Mouse (Mus musculus) liver, adult (tissue): ENCODE data around the gene Ldb1.

Experiments used
- GATA4 ChIP-seq: IDR thresholded peaks from 2 replicates; pipeline ENCODE4 v1.6.1; 2014; ENCODE audit warnings: mild to moderate bottlenecking, low read length; ENCODE audit not compliant: insufficient replicate concordance

Ldb1 gene

DNA sequence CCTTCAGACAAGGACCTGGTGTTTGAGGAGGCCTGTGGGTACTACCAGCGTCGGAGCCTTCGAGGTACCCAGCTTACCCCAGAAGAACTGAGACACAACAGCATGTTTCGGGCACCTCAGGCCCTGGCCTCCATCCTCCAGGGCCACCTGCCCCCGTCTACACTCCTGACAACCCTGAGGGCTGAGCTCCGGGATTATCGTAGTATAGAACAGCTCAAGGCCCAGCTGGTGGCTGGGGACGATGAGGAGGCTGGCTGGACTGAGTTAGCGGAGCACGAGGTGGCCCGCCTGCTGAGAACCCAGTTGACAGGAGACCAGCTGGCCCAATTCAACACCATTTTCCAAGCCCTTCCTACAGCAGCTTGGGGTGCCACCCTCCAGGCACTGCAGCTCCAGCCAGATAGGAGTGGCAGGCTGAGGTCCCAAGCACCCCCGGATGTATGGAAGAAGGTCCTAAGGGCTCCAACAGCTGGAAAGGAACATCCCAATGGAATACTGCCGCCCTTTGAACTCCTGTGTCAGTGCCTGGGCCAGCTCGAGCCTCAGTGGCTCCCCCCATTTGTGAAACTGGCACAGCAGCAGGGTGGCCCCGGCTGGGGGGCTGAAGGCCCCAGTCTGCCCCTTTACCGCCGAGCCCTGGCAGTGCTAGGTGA lies 40.1 kb downstream of the Ldb1 start:
- no peak for TF ChIP-seq GATA4

DNA sequence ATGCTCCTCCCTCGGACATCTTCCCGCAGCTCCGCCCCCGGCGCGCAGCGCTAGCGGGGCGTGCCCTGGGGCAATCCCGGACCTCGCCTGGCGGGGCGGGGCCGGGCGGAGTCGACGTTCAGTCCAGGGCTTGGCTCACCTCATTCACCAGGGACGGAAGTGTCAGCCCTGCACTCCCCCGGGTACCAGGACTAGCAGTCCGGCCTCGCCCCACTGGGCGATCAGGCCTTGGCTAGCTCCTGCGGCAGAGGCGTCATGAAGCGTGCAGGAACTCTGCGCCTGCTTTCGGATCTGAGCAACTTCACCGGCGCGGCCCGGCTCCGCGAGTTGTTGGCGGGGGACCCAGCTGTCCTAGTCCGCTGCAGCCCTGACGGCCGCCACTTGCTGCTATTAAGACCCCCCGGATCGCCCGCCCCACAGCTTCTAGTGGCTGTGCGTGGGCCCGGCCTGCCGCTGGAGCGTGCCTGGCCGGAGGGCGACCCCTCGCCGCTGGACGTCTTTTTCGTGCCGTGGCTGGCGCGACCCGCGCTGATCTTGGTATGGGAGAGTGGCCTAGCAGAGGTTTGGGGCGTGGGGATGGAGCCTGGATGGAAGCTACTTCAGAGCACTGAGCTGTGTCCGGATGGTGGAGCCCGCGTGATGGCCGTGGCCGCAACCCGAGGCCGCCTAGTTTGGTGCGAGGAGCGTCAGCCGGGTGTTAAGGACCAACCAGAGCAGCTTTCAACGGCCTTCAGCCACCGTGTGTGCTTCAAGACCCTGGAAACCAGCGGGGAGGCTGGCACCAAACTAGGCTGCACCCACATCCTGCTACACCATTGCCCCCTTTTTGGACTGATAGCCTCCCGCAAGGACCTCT lies 41.4 kb downstream of the Ldb1 start, which contains the start of gene Hps6:
Hps6 (plus strand) TSS at position 138 of the 856 bp plus-strand sequence.
- TF ChIP-seq GATA4, result peak; percentile 30; the same call in 1 of the 2 replicates

DNA sequence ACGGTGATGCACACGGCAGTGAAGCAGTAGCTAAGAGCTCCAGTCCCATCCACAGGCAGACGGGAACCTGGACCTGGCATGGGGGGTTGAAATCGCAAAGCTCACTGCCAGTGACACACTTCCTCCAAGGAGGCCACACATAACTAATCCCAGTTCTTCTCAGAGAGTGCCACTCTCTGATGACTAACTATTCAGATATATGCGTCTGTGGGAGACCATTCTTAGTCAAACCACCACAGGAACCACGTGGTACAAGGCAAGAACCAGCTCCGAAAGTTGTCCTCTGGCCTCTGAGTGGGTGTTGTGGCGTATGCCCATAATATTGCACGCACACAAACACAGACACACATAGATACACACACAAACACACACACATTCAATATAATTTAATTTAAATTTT lies 42.7 kb downstream of the Ldb1 start:
- TF ChIP-seq GATA4, result no peak

DNA sequence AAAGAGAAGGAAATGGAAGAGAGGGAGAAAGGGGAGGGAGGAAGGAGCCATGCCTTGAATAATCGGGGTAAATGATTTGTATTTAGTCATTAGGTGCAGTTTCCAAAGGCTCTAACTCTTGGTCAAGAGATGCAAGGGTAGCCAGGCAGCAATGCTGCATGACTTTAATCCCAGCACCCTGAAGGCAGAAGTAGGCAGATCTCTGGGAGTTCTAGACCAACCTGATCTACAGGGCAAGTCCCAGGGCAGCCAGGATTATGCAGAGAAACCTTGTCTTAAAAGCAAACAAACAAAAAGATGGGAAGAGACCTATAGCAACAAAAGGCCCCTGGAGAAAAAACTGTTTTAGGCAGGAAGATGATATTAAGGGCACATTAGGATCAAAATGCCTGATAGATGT lies 45.6 kb downstream of the Ldb1 start:
- no peak for TF ChIP-seq GATA4

DNA sequence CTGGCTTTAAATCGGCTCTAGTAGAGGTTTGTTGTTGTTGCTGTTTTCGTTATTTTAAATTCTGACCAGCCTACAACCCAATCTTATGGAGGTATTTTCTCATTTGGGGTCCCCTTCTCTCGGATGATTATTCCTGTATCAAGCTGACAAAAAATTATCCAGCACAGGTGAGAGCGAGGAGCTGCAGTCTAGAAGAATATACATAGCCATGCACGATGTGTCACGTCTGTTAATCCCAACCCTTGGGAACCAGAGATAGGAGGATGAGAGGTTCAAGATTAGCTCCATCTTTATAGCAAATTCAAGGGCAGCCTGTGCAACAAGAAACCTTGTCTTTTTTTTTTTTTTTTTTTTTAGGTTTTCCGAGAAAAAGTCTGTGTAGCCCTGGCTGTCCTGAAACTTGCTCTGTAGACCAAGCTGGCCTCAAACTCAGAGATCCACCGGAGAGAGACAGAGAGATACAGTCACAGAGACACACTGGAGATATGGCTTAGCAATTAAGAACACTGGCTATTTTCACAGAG lies 46.3 kb downstream of the Ldb1 start:
- TF ChIP-seq GATA4, result no peak

DNA sequence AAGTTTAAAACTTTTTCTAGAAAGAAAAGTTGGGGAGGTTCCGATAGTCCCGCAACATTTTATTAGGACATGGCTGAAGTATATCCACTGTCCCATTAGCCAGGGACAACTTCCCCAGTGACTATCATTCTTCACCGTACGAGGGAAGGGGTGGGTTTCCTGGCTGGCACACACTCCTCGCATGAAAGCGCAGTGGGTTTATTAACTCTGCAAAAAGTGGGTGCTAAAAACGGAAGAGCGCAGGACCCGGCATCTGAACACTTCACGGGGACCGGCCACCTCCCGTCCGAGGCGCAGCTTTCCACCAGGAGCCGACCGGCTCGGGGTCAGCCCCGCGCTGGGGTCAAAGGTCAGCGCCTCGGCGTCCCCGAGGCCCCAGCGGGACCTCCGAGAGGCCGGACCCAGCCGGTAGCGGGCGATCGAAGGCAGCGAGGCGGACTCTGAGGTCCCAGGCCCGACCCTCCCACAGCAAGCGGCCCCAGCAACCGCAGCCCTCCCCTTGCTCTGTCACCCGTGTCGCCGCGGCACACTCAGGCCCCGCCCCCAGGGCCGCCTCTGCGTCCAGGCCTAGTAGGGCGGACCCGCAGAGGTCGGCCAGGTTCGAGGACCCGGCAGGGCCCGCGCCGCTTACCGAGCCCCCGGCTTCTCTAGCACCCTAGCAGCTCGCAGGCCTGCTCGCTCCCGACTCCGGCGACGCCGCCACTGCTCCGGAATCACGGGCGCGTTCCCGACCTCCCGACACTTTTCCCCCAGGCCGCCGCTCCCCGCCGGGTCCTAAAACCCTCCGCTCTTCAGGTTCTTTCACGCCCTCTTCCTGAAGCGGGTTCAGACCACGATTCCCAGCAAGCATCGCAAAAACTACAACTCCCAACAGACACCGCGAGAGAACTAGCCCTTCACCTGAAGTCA lies 47.0 kb downstream of the Ldb1 start, which contains the start of gene Armh3:
Armh3 (minus strand) TSS at position 704 of the 909 bp plus-strand sequence.
- peak; percentile 19; the same call in 1 of the 2 replicates for TF ChIP-seq GATA4

DNA sequence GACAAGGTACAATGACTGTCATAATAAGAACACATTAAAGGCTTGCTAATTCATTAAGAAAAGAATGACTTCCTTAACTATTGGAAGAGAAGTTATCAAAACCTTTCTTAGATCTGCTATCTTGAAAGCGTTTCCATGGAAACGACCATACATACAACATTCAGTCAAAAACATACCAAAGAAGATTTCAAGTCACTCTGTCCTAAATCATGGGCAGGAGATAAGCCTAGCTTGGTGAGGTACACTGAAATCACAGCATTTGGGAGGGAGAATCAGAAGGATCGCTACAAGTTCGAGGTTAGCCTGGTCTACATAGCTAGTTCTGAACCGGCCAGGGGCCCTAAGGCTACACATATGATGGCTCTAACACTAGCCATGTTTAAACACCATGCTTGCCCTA lies 47.6 kb downstream of the Ldb1 start:
- TF ChIP-seq GATA4, result no peak

DNA sequence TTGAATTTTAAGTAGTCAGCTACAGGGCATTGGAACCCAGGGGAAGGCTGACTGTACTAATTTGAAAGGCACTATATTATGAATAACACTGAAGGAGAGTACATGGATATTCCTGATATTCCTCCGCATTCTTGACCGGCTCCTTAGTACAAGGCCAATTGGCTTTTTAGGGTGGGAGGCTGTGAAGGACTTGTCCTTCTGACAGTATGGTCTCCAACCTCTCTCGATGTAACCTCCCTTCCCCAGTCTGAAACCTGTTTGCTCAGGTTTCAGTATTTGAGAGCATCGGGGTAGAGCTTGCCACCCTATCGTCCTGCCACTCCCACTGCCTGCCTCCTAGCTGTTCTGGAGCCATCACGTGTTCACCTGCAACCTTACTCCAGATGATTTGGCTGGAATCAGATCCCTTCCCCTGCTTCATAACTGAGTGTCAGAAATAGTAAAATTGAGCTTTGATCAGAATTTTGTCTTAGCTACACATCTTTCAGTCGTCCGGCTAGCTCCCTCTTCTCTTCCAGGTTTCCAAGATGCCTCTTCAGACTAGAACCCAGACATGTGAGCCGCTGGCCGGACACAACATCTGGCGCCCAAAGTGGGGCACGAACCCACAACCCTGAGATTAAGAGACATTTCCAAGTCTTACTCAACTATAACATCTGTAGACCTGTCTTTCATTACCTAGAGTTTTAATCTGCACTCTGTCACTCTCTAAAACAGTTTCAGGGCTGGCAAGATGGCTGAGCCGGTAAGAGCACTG lies 50.9 kb downstream of the Ldb1 start:
- TF ChIP-seq GATA4, result no peak

DNA sequence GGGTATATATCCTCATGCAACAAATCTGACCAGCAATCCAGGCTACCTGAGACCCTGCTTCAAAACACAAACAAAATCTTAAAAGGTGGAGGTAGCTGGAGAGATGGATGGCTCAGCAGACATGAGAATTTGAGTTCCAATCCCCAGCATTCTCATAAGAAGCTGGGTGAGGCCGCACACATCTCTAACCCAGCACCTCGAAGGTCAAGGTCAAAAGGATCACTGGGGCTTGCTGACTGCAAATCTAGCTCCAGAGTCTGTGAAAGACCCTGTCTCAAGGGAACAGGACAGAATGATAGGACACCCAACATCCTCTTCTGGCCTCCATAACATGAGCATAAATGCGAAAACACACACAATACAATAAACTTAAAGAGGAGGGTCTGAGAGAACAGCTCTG lies 53.8 kb downstream of the Ldb1 start:
- TF ChIP-seq GATA4, result no peak

DNA sequence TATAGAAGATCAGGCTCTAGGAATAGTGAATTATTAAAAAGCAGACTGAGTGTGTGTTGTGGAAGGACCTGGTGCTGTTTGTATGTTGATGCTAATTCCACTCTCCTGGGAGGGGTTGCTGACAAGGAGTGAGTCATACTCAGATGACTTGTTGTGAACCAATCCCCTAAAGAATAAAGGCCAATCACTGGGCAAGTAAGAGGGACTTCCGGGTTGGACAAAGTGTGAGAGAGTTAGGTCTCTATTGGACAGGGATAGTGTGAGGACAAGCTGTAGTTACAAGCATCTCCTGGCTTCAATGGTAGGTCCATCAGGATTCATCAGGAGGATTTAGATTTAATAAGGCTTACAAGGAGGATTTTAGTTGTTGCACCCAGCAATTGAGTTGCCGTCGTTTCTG lies 56.8 kb downstream of the Ldb1 start:
- no peak for TF ChIP-seq GATA4

DNA sequence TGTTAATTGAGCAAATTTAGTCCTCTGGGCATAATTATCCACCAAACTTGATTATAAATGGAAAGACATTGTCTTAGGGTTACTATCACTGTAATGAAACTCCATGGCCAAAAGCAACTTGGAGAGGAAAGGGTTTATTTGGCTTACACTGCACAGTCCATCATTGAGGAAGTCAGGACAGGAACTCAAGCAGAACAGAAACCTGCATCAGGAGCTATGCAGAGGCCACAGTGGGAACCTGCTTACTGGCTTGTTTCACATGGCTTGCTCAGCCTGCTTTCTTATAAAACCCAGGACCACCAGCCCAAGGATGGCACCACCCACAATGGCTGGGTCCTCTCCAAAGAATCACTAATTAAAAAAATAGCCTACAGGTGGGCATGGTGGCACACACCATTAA lies 60.6 kb downstream of the Ldb1 start:
- TF ChIP-seq GATA4, result no peak
